Mouse (Mus musculus) hindbrain, embryonic 13.5 days (tissue): ENCODE measurements around the gene Gm20716. TPM values are rescaled to one million over a fixed set of nuclear protein-coding genes. Genes with fewer than 3 reads are reported as not detected.
"Not testable (repeated sequence)": the region's sequence is repeated elsewhere in the genome, so short reads cannot be mapped to it uniquely, and the experiment has no call there.

Experiments used
- ATAC-seq: fragments of 200-750 bp; cut with Nextera tagmentation; 2 replicates; pipeline ENCODE4 v1.8.0; 2017; ENCODE audit warnings: moderate TSS enrichment; ENCODE audit not compliant: low FRiP score
- H3K27ac ChIP-seq: fragments of 300-500 bp; sonication (generic); 2 replicates; pipeline ENCODE4 v1.5.1; 2015; ENCODE audit warnings: inconsistent platforms, mild to moderate bottlenecking, moderate library complexity
- H3K27me3 ChIP-seq: fragments of 300-500 bp; sonication (generic); 2 replicates; pipeline ENCODE4 v1.6.1; 2015; ENCODE audit warnings: mild to moderate bottlenecking, inconsistent platforms
- H3K36me3 ChIP-seq: fragments of 300-500 bp; sonication (generic); 2 replicates; pipeline ENCODE4 v1.6.1; 2015; ENCODE audit warnings: mild to moderate bottlenecking, inconsistent platforms
- H3K4me1 ChIP-seq: fragments of 300-500 bp; sonication (generic); replicated peaks from 2 replicates; pipeline ENCODE4 v1.6.1; 2015; ENCODE audit warnings: inconsistent platforms
- H3K4me2 ChIP-seq: fragments of 300-500 bp; sonication (generic); 2 replicates; pipeline ENCODE4 v1.6.1; 2015; ENCODE audit warnings: inconsistent platforms, mild to moderate bottlenecking, moderate library complexity
- H3K4me3 ChIP-seq: fragments of 300-500 bp; sonication (generic); 2 replicates; pipeline ENCODE4 v1.5.1; 2015; ENCODE audit warnings: mild to moderate bottlenecking, inconsistent platforms
- H3K9ac ChIP-seq: fragments of 300-500 bp; sonication (generic); 2 replicates; pipeline ENCODE4 v1.6.1; 2015; ENCODE audit warnings: mild to moderate bottlenecking, inconsistent platforms
- H3K9me3 ChIP-seq: fragments of 300-500 bp; sonication (generic); 2 replicates; pipeline ENCODE4 v1.6.1; 2016; ENCODE audit warnings: inconsistent platforms
- WGBS: fragments of 180-500 bp; shearing (Covaris S2); methylation state at CpG from one replicate; pipeline ENCODE4 v1.1.7; 2015; 5-methylcytosine and 5-hydroxymethylcytosine counted together
- microRNA-seq: library from miRNA; unstranded; fragments of <30 nt; microRNA quantifications from one replicate; pipeline ENCODE4, GENCODE M21; 2016
- polyA plus RNA-seq: library from polyadenylated mRNA; unstranded; fragments of >200 nt; fragmentation: Nextera tagmentation; extraction: Ambion mirVana; gene quantifications from 2 replicates; pipeline ENCODE4 v1.2.1, GENCODE M21; 2015

Gene Gm20716
- polyA plus RNA-seq, 1 experiment from 2014 or later, result 23.1 TPM

GRCm38 (mm10) chr2:168157974-168158373, 72.2 kb downstream of the Gm20716 start:
- 57% methylated on average over 11 of the region's 11 CpGs for WGBS
- peaks cover 21% of the 10 kb centered on the region for H3K27me3 ChIP-seq
- not testable (repeated sequence) for H3K9ac ChIP-seq, ATAC-seq, H3K9me3 ChIP-seq, H3K27ac ChIP-seq, H3K36me3 ChIP-seq, H3K4me2 ChIP-seq, H3K4me3 ChIP-seq
- H3K4me1 ChIP-seq, result peaks cover 45% of the 10 kb centered on the region

GRCm38 (mm10) chr2:168156361-168156760, 73.8 kb downstream of the Gm20716 start:
- no peak overlapping the region for H3K27ac ChIP-seq
- no peak overlapping the region for H3K4me3 ChIP-seq
- 29% methylated on average over 14 of the region's 14 CpGs for WGBS
- no peak overlapping the region for H3K4me2 ChIP-seq
- H3K4me1 ChIP-seq, result peaks cover 34% of the 10 kb centered on the region
- no peak overlapping the region for H3K9ac ChIP-seq
- no peaks in the 10 kb centered on the region for H3K36me3 ChIP-seq
- H3K27me3 ChIP-seq, result peaks cover 18% of the 10 kb centered on the region; the same call in 1 of the 2 replicates
- no peak for ATAC-seq
- no peaks in the 10 kb centered on the region for H3K9me3 ChIP-seq

- no peak overlapping the region for H3K4me3 ChIP-seq
- WGBS, result 88% methylated on average over 7 of the region's 7 CpGs
- no peak for ATAC-seq
These were observed 74.5 kb downstream of the Gm20716 start for GRCm38 (mm10) chr2:168155666-168156065.

GRCm38 (mm10) chr2:168154090-168154881, 75.9 kb downstream of the Gm20716 start:
- Histone ChIP-seq H3K4me1 (peaks cover 25% of the 10 kb centered on the region), H3K4me3 (no peak overlapping the region), H3K9me3 (no peaks in the 10 kb centered on the region), H3K27ac (peak overlapping the region; percentile 82), H3K9ac (no peak overlapping the region), H3K4me2 (peak overlapping the region; percentile 2; the same call in 1 of the 2 replicates), H3K27me3 (0 out of 2 replicates have a peak, but pooled peaks cover 7% of the 10 kb centered on the region), H3K36me3 (no peaks in the 10 kb centered on the region)
- peak; percentile 82 for ATAC-seq
- WGBS, result 22% methylated on average over 14 of the region's 14 CpGs

More at GRCm38 (mm10) chr2:168155666-168156065, 74.5 kb downstream of the Gm20716 start:
- Histone ChIP-seq H3K27me3 (peaks cover 18% of the 10 kb centered on the region; the same call in 1 of the 2 replicates), H3K9me3 (no peaks in the 10 kb centered on the region), H3K9ac (no peak overlapping the region), H3K4me1 (peaks cover 31% of the 10 kb centered on the region), H3K36me3 (no peaks in the 10 kb centered on the region), H3K4me2 (no peak overlapping the region), H3K27ac (0 out of 2 replicates have a peak overlapping the region, but pooled peaks have one; percentile 12)

- H3K36me3 ChIP-seq, result no peaks in the 10 kb centered on the region
These were observed 80.9 kb downstream of the Gm20716 start for GRCm38 (mm10) chr2:168149241-168149640.

GRCm38 (mm10) chr2:168147722-168148432, 82.3 kb downstream of the Gm20716 start:
- Histone ChIP-seq H3K27ac (no peak overlapping the region), H3K9me3 (no peaks in the 10 kb centered on the region), H3K4me3 (no peak overlapping the region), H3K36me3 (no peaks in the 10 kb centered on the region), H3K27me3 (no peaks in the 10 kb centered on the region), H3K4me2 (no peak overlapping the region), H3K9ac (no peak overlapping the region), H3K4me1 (peaks cover 16% of the 10 kb centered on the region)
- ATAC-seq, result no peak
- WGBS, result 67% methylated on average over 22 of the region's 22 CpGs

More at GRCm38 (mm10) chr2:168149241-168149640, 80.9 kb downstream of the Gm20716 start:
- Histone ChIP-seq H3K27ac (no peak overlapping the region), H3K4me1 (peaks cover 9% of the 10 kb centered on the region), H3K4me2 (no peak overlapping the region), H3K9me3 (no peaks in the 10 kb centered on the region), H3K4me3 (no peak overlapping the region), H3K9ac (no peak overlapping the region), H3K27me3 (no peaks in the 10 kb centered on the region)
- WGBS, result 91% methylated on average over 8 of the region's 8 CpGs
- no peak for ATAC-seq

- no peaks in the 10 kb centered on the region for H3K27me3 ChIP-seq
- 61% methylated on average over 2 of the region's 2 CpGs for WGBS
- no peak for ATAC-seq
- H3K4me3 ChIP-seq, result no peak overlapping the region
- H3K9ac ChIP-seq, result no peak overlapping the region
- H3K4me2 ChIP-seq, result no peak overlapping the region
- no peak overlapping the region for H3K27ac ChIP-seq
- no peaks in the 10 kb centered on the region for H3K9me3 ChIP-seq
- no peaks in the 10 kb centered on the region for H3K36me3 ChIP-seq
- peaks cover 16% of the 10 kb centered on the region for H3K4me1 ChIP-seq
These were observed 84.7 kb downstream of the Gm20716 start for GRCm38 (mm10) chr2:168145437-168145836.

GRCm38 (mm10) chr2:168143794-168144193, 86.4 kb downstream of the Gm20716 start:
- no peak overlapping the region for H3K9ac ChIP-seq
- no peak overlapping the region for H3K4me2 ChIP-seq
- no peaks in the 10 kb centered on the region for H3K27me3 ChIP-seq
- H3K4me1 ChIP-seq, result peaks cover 16% of the 10 kb centered on the region
- H3K4me3 ChIP-seq, result no peak overlapping the region
- H3K27ac ChIP-seq, result peak overlapping the region; percentile 35; the same call in 1 of the 2 replicates
- WGBS, result 23% methylated on average over 5 of the region's 5 CpGs
- no peaks in the 10 kb centered on the region for H3K9me3 ChIP-seq
- H3K36me3 ChIP-seq, result no peaks in the 10 kb centered on the region
- ATAC-seq, result 0 out of 2 replicates have a peak, but pooled peaks have one; percentile 24

- peak overlapping the region; percentile 19; the same call in 1 of the 2 replicates for H3K9ac ChIP-seq
- H3K27me3 ChIP-seq, result no peaks in the 10 kb centered on the region
- H3K27ac ChIP-seq, result peak overlapping the region; percentile 44
- H3K4me3 ChIP-seq, result no peak overlapping the region; the same call in 1 of the 2 replicates
- no peaks in the 10 kb centered on the region for H3K9me3 ChIP-seq
- ATAC-seq, result no peak
- WGBS, result 57% methylated on average over 15 of the region's 15 CpGs
- H3K4me2 ChIP-seq, result 0 out of 2 replicates have a peak overlapping the region, but pooled peaks have one; percentile 15
- H3K4me1 ChIP-seq, result no peaks in the 10 kb centered on the region
- no peaks in the 10 kb centered on the region for H3K36me3 ChIP-seq
These were observed 93.0 kb downstream of the Gm20716 start for GRCm38 (mm10) chr2:168137161-168137560.

Small RNAs within 50 kb of the gene (microRNA-seq; reads per million reads assigned to microRNA genes)
- not detected for gene Gm24561

Other genes starting within 250 kb of the Gm20716 start
- 0.26 and 0.31 TPM in 2 replicates for gene Ripor3, start 219.7 kb downstream of the Gm20716 start, polyA plus RNA-seq
- 7.5 and 7.9 TPM in 2 replicates for gene Pard6b, start 149.4 kb downstream of the Gm20716 start, polyA plus RNA-seq
- 3.1 and 3.5 TPM in 2 replicates for gene Adnp, start 23.3 kb downstream of the Gm20716 start, polyA plus RNA-seq
- 70.4 and 71.3 TPM in 2 replicates for gene Dpm1, start 227 bp upstream of the Gm20716 start, polyA plus RNA-seq
- gene Mocs3, start 258 bp upstream of the Gm20716 start, polyA plus RNA-seq, result 7.0 and 7.7 TPM in 2 replicates
- gene Kcng1, start 51.4 kb upstream of the Gm20716 start, polyA plus RNA-seq, result 0.99 and 1.1 TPM in 2 replicates